Mouse (Mus musculus) thymus, adult 2 months (tissue): Measurements from ENCODE around the gene Tedc2.

ENCODE experiments used
- CTCF ChIP-seq: fragments of 200-500 bp; IDR thresholded peaks from 2 replicates; pipeline ENCODE4 v1.5.1; 2012; ENCODE audit warnings: mild to moderate bottlenecking, control low read depth, low read length, moderate library complexity, borderline replicate concordance; ENCODE audit not compliant: control insufficient read depth, poor library complexity, insufficient read depth; ENCODE audit errors: extremely low read depth
- POLR2A ChIP-seq: fragments of 200-500 bp; IDR thresholded peaks from 2 replicates; pipeline ENCODE4 v1.6.1; 2012; ENCODE audit warnings: mild to moderate bottlenecking, low read length, control low read depth, moderate library complexity; ENCODE audit not compliant: control insufficient read depth, poor library complexity, insufficient read depth; ENCODE audit errors: extremely low read depth

GRCm38 (mm10) chr17:24209916-24210240 lies 10.8 kb downstream of the Tedc2 start:
- TF ChIP-seq POLR2A: no peak
- no peak for TF ChIP-seq CTCF
